Mouse (Mus musculus) retina, embryonic 14.5 days (tissue): ENCODE results near the gene Rfng.
"Not testable (repeated sequence)": the region's sequence is repeated elsewhere in the genome, so short reads cannot be mapped to it uniquely, and the experiment has no call there.

ENCODE experiments used
- DNase-seq: peaks from one replicate; pipeline ENCODE4 v3.0.0-alpha.2; 2015; ENCODE audit warnings: low spot score

Gene Rfng

GRCm38 (mm10) chr11:120784064-120784791, at the start of gene Rfng, which contains the start of gene Gps1:
Rfng (minus strand) TSS chr11:120784207.
Gps1 (plus strand) TSS chr11:120784272.
- DNase-seq: peak; percentile 81

GRCm38 (mm10) chr11:120832962-120833361, 49.0 kb upstream of the Rfng start:
- DNase-seq: not testable (repeated sequence)

GRCm38 (mm10) chr11:120831659-120832440, 47.8 kb upstream of the Rfng start:
- DNase-seq: no peak

GRCm38 (mm10) chr11:120830686-120831085, 46.7 kb upstream of the Rfng start:
- no peak for DNase-seq

GRCm38 (mm10) chr11:120829757-120830532, 45.9 kb upstream of the Rfng start:
- DNase-seq: no peak

GRCm38 (mm10) chr11:120828416-120828815, 44.4 kb upstream of the Rfng start:
- no peak for DNase-seq

- no peak for DNase-seq
Measured at GRCm38 (mm10) chr11:120826016-120826953, 42.3 kb upstream of the Rfng start.

GRCm38 (mm10) chr11:120825289-120825863, 41.4 kb upstream of the Rfng start:
- no peak for DNase-seq

GRCm38 (mm10) chr11:120824787-120825288, 40.8 kb upstream of the Rfng start:
- no peak for DNase-seq

- peak; percentile 98 for DNase-seq
Measured at GRCm38 (mm10) chr11:120823956-120824786, 40.2 kb upstream of the Rfng start, which contains the start of gene Fasn. Fasn (minus strand) TSS chr11:120824547.

GRCm38 (mm10) chr11:120823551-120823947, 39.5 kb upstream of the Rfng start:
- no peak for DNase-seq

- peak; percentile 17 for DNase-seq
Measured at GRCm38 (mm10) chr11:120822831-120823550, 39.0 kb upstream of the Rfng start.

GRCm38 (mm10) chr11:120822321-120822720, 38.3 kb upstream of the Rfng start:
- no peak for DNase-seq

- DNase-seq: no peak
Measured at GRCm38 (mm10) chr11:120821076-120821922, 37.3 kb upstream of the Rfng start.

GRCm38 (mm10) chr11:120820546-120820945, 36.5 kb upstream of the Rfng start:
- DNase-seq: no peak

GRCm38 (mm10) chr11:120819556-120819955, 35.5 kb upstream of the Rfng start:
- no peak for DNase-seq

GRCm38 (mm10) chr11:120818251-120818650, 34.2 kb upstream of the Rfng start:
- no peak for DNase-seq

GRCm38 (mm10) chr11:120817358-120817757, 33.4 kb upstream of the Rfng start:
- DNase-seq: no peak
